Comparison of ENCODE assay signal across 8 mouse cellular contexts in genomic region chr10:43220479-43220878, GRCm38 (mm10). TPM values are rescaled to one million over a fixed set of nuclear protein-coding genes. Genes with fewer than 3 reads are reported as not detected.
DNase-seq lines count a peak whose midpoint lies in the region; ATAC-seq and TF ChIP-seq lines count a peak whose summit lies in the region.

No protein-coding gene starts in this region.

- TF ChIP-seq EP300 in ES-Bruce4 (IDR thresholded peaks at IDR 0.05; ENCODE audit: insufficient read depth, low read depth, low read length), result no peak

- no peaks in the 10 kb centered on the region for H3K27me3 ChIP-seq in heart, embryonic 12.5 days (replicated peaks)
- H3K27me3 ChIP-seq in ES-Bruce4 (ENCODE audit: control insufficient read depth, insufficient read depth, low read length, poor library complexity, severe bottlenecking), result no peaks in the 10 kb centered on the region
- H3K27me3 ChIP-seq in forebrain, embryonic 11.5 days (ENCODE audit: control insufficient read depth, insufficient read depth, low read length), result no peaks in the 10 kb centered on the region
- no peaks in the 10 kb centered on the region for H3K27me3 ChIP-seq in limb, embryonic 12.5 days

- H3K4me2 ChIP-seq in heart, embryonic 12.5 days, result peak overlapping the region; percentile 78
- peak overlapping the region; percentile 91 for H3K4me2 ChIP-seq in forebrain, embryonic 11.5 days (ENCODE audit: low read depth, low read length, severe bottlenecking)
- H3K4me2 ChIP-seq in limb, embryonic 12.5 days, result peak overlapping the region; percentile 84

- no peaks in the 10 kb centered on the region for H3K36me3 ChIP-seq in heart, embryonic 12.5 days
- H3K36me3 ChIP-seq in ES-Bruce4 (ENCODE audit: control insufficient read depth, insufficient read depth, low read length, poor library complexity, severe bottlenecking), result no peaks in the 10 kb centered on the region
- no peaks in the 10 kb centered on the region for H3K36me3 ChIP-seq in forebrain, embryonic 11.5 days (ENCODE audit: control insufficient read depth, insufficient read depth, low read length)
- H3K36me3 ChIP-seq in limb, embryonic 12.5 days, result no peaks in the 10 kb centered on the region

- no peak for DNase-seq in heart, adult 11 months
- no peak for DNase-seq in forebrain, embryonic 11.5 days (ENCODE audit: low spot score)
- no peak for DNase-seq in spleen, adult 18-20 months
- DNase-seq in urinary bladder, adult 2 months (ENCODE audit: low spot score), result no peak

- peaks cover 8% of the 10 kb centered on the region for H3K4me1 ChIP-seq in heart, embryonic 12.5 days (replicated peaks)
- H3K4me1 ChIP-seq in ES-Bruce4 (ENCODE audit: control insufficient read depth, insufficient read depth, low read length), result no peaks in the 10 kb centered on the region
- no peaks in the 10 kb centered on the region for H3K4me1 ChIP-seq in forebrain, embryonic 11.5 days (replicated peaks; ENCODE audit: control insufficient read depth, insufficient read depth, low read length)
- peaks cover 11% of the 10 kb centered on the region for H3K4me1 ChIP-seq in limb, embryonic 12.5 days (replicated peaks)
- H3K4me1 ChIP-seq in olfactory bulb, adult 2 months (ENCODE audit: control insufficient read depth, insufficient read depth, low read length), result peaks cover 8% of the 10 kb centered on the region; the same call in 1 of the 2 replicates

- ATAC-seq in heart, embryonic 12.5 days (ENCODE audit: insufficient number of reproducible peaks, low FRiP score), result no peak
- ATAC-seq in forebrain, embryonic 11.5 days (replicated peaks; ENCODE audit: low FRiP score), result no peak
- ATAC-seq in limb, embryonic 12.5 days (ENCODE audit: insufficient number of reproducible peaks, insufficient read depth, low FRiP score, low TSS enrichment, low read depth), result no peak

- 17% methylated on average over 7 of the region's 7 CpGs for WGBS in heart, embryonic 12.5 days
- WGBS in forebrain, embryonic 11.5 days, result 21% methylated on average over 7 of the region's 7 CpGs
- 24% methylated on average over 7 of the region's 7 CpGs for WGBS in limb, embryonic 12.5 days
- WGBS in olfactory bulb, adult 2 months, result 14% methylated on average over 7 of the region's 7 CpGs

- no peak for TF ChIP-seq CTCF in ES-Bruce4 (IDR thresholded peaks at IDR 0.05; ENCODE audit: low read depth, low read length)
- no peak for TF ChIP-seq CTCF in olfactory bulb, adult 2 months (IDR thresholded peaks at IDR 0.05; ENCODE audit: insufficient read depth, low read depth, low read length)

- peak overlapping the region; percentile 65 for H3K4me3 ChIP-seq in heart, embryonic 12.5 days
- peak overlapping the region; percentile 63 for H3K4me3 ChIP-seq in ES-Bruce4 (ENCODE audit: low read depth, low read length)
- H3K4me3 ChIP-seq in forebrain, embryonic 11.5 days (ENCODE audit: low read depth, low read length), result peak overlapping the region; percentile 88
- peak overlapping the region; percentile 58 for H3K4me3 ChIP-seq in limb, embryonic 12.5 days (replicated peaks)
- peak overlapping the region; percentile 86 for H3K4me3 ChIP-seq in olfactory bulb, adult 2 months (ENCODE audit: insufficient read depth, low read depth, low read length)

- peak overlapping the region; percentile 91 for H3K27ac ChIP-seq in heart, embryonic 12.5 days (ENCODE audit: poor library complexity, severe bottlenecking)
- peak overlapping the region; percentile 68 for H3K27ac ChIP-seq in ES-Bruce4 (ENCODE audit: insufficient read depth, low read length)
- peak overlapping the region; percentile 70; the same call in 1 of the 2 replicates for H3K27ac ChIP-seq in forebrain, embryonic 11.5 days (ENCODE audit: low read depth, low read length)
- H3K27ac ChIP-seq in limb, embryonic 12.5 days, result peak overlapping the region; percentile 90
- H3K27ac ChIP-seq in olfactory bulb, adult 2 months (ENCODE audit: insufficient read depth, low read depth, low read length), result peak overlapping the region; percentile 99

- no peak for TF ChIP-seq POLR2A in ES-Bruce4 (IDR thresholded peaks at IDR 0.05; ENCODE audit: insufficient read depth, low read length)
- TF ChIP-seq POLR2A in olfactory bulb, adult 2 months (IDR thresholded peaks at IDR 0.05; ENCODE audit: insufficient read depth, low read depth, low read length), result no peak

- H3K9ac ChIP-seq in heart, embryonic 12.5 days, result peak overlapping the region; percentile 75
- H3K9ac ChIP-seq in ES-Bruce4 (ENCODE audit: low read depth, poor library complexity, severe bottlenecking), result peak overlapping the region; percentile 86
- H3K9ac ChIP-seq in forebrain, embryonic 11.5 days (ENCODE audit: low read length), result peak overlapping the region; percentile 96
- H3K9ac ChIP-seq in limb, embryonic 12.5 days (replicated peaks), result peak overlapping the region; percentile 77

- no peaks in the 10 kb centered on the region for H3K9me3 ChIP-seq in heart, embryonic 12.5 days (replicated peaks)
- H3K9me3 ChIP-seq in ES-Bruce4 (replicated peaks; ENCODE audit: control insufficient read depth, insufficient read depth, low read length, poor library complexity, severe bottlenecking), result no peaks in the 10 kb centered on the region
- H3K9me3 ChIP-seq in forebrain, embryonic 11.5 days (ENCODE audit: control insufficient read depth, low read length), result no peaks in the 10 kb centered on the region
- H3K9me3 ChIP-seq in limb, embryonic 12.5 days, result no peaks in the 10 kb centered on the region

RNA-seq across cellular contexts. Expression of gene Pdss2, which starts 0.8 kb away (rescaled TPM):
- 12.2 and 12.3 TPM in 2 replicates for polyA plus RNA-seq in heart, embryonic 12.5 days (2016; fragmentation: Nextera tagmentation; extraction: Ambion mirVana)
- 12.6 and 13.1 TPM in 2 replicates for polyA plus RNA-seq in ES-Bruce4 (2011; ENCODE audit: insufficient read depth, insufficient read length, low read depth, missing spikeins)
- polyA plus RNA-seq in forebrain, embryonic 11.5 days (2014; fragmentation: Nextera tagmentation; extraction: Ambion mirVana), result 15.1 and 16.0 TPM in 2 replicates
- 13.7 and 14.0 TPM in 2 replicates for polyA plus RNA-seq in limb, embryonic 12.5 days (2016; fragmentation: Nextera tagmentation; extraction: Ambion mirVana)
- not detected in 2 replicates for polyA plus RNA-seq in olfactory bulb, adult 2 months (2012; ENCODE audit: insufficient read depth, insufficient read length, low replicate concordance, missing spikeins)
- polyA plus RNA-seq in urinary bladder, adult 2 months (2012; rRNA removed), result 10.6 and 12.5 TPM in 2 replicates

RNA-seq across cellular contexts. Expression of gene 9030612E09Rik, which starts 46.0 kb away (rescaled TPM):
- 0.23 and 0.45 TPM in 2 replicates for polyA plus RNA-seq in heart, embryonic 12.5 days (2016; fragmentation: Nextera tagmentation; extraction: Ambion mirVana)
- not detected in 2 replicates for polyA plus RNA-seq in ES-Bruce4 (2011; ENCODE audit: insufficient read depth, insufficient read length, low read depth, missing spikeins)
- polyA plus RNA-seq in forebrain, embryonic 11.5 days (2014; fragmentation: Nextera tagmentation; extraction: Ambion mirVana), result 1.3 and 1.7 TPM in 2 replicates
- polyA plus RNA-seq in limb, embryonic 12.5 days (2016; fragmentation: Nextera tagmentation; extraction: Ambion mirVana), result 0.81 and 0.83 TPM in 2 replicates
- not detected in 2 replicates for polyA plus RNA-seq in olfactory bulb, adult 2 months (2012; ENCODE audit: insufficient read depth, insufficient read length, low replicate concordance, missing spikeins)
- polyA plus RNA-seq in urinary bladder, adult 2 months (2012; rRNA removed), result 0.39 and 0.53 TPM in 2 replicates

RNA-seq across cellular contexts. Expression of gene Sobp, which starts 46.1 kb away (rescaled TPM):
- 2.8 and 3.1 TPM in 2 replicates for polyA plus RNA-seq in heart, embryonic 12.5 days (2016; fragmentation: Nextera tagmentation; extraction: Ambion mirVana)
- polyA plus RNA-seq in ES-Bruce4 (2011; ENCODE audit: insufficient read depth, insufficient read length, low read depth, missing spikeins), result 0.30 and 0.36 TPM in 2 replicates
- 5.5 and 5.7 TPM in 2 replicates for polyA plus RNA-seq in forebrain, embryonic 11.5 days (2014; fragmentation: Nextera tagmentation; extraction: Ambion mirVana)
- polyA plus RNA-seq in limb, embryonic 12.5 days (2016; fragmentation: Nextera tagmentation; extraction: Ambion mirVana), result 4.3 and 4.7 TPM in 2 replicates
- not detected in 2 replicates for polyA plus RNA-seq in olfactory bulb, adult 2 months (2012; ENCODE audit: insufficient read depth, insufficient read length, low replicate concordance, missing spikeins)
- polyA plus RNA-seq in urinary bladder, adult 2 months (2012; rRNA removed), result 1.2 and 2.4 TPM in 2 replicates

Comparison
In these comparisons a context has a peak if more than half of its experiments do, and no peak if none do; other contexts are left out.
1. RNA of gene Pdss2, which starts 0.8 kb away (polyA plus RNA-seq): 15.1 to 16.0 TPM in forebrain, embryonic 11.5 days, 13.7 to 14.0 TPM in limb, embryonic 12.5 days, 12.6 to 13.1 TPM in ES-Bruce4, 10.6 to 12.5 TPM in urinary bladder, adult 2 months and 12.2 to 12.3 TPM in heart, embryonic 12.5 days; not detected in olfactory bulb, adult 2 months; every median in the first group is over 10 times any median in the second.
2. Peak in every context shown above with its lines, with median percentiles within 50 percentile points of each other: H3K27ac ChIP-seq, H3K4me2 ChIP-seq, H3K4me3 ChIP-seq and H3K9ac ChIP-seq.